Mouse (Mus musculus) neutrophil, adult 59 days (primary cell): ENCODE data around the gene Foxj2. TPM values are rescaled to one million over a fixed set of nuclear protein-coding genes. Genes with fewer than 3 reads are reported as not detected.

Experiments
- total RNA-seq, 2 experiments: library from RNA; stranded (reverse); gene quantifications; 1 replicate in 1 of 2; 2 replicates in 1 of 2; pipeline ENCODE4 v1.2.4; 2023

Gene Foxj2
- 10 to 100 TPM; 28.5 to 32.6 TPM for total RNA-seq

GRCm38 (mm10) chr6:122819306-122820070 lies at the start of gene Foxj2:
Gene Foxj2 (plus strand): TSS chr6:122819914.

GRCm38 (mm10) chr6:122801301-122801800 lies 18.4 kb upstream of the Foxj2 start, which contains the start of gene Slc2a3:
Gene Slc2a3 (minus strand): TSS chr6:122801640.

DNA sequence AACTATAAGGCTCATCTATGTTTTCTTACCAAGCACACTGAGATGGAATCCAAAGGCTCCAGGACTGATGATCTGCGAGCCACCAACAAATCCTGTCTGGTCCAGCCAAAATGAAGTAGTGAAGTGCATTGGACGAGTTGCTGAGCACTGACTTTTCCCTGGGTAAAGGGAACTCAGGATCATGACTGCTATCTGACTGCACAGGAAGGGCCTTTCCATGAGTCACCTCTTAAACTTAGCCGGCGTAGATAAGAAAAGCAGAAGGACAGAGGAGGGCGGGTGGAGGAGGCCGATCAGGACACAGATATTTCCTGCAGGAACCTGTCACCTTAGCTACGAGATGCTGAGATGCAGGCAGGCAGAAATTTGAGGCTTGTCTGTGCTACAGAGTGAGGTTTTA lies 36.2 kb downstream of the Foxj2 start, which contains the start of gene C3ar1:
TSS of gene C3ar1 (minus strand) at position 207 of the 400 bp plus-strand sequence.

DNA sequence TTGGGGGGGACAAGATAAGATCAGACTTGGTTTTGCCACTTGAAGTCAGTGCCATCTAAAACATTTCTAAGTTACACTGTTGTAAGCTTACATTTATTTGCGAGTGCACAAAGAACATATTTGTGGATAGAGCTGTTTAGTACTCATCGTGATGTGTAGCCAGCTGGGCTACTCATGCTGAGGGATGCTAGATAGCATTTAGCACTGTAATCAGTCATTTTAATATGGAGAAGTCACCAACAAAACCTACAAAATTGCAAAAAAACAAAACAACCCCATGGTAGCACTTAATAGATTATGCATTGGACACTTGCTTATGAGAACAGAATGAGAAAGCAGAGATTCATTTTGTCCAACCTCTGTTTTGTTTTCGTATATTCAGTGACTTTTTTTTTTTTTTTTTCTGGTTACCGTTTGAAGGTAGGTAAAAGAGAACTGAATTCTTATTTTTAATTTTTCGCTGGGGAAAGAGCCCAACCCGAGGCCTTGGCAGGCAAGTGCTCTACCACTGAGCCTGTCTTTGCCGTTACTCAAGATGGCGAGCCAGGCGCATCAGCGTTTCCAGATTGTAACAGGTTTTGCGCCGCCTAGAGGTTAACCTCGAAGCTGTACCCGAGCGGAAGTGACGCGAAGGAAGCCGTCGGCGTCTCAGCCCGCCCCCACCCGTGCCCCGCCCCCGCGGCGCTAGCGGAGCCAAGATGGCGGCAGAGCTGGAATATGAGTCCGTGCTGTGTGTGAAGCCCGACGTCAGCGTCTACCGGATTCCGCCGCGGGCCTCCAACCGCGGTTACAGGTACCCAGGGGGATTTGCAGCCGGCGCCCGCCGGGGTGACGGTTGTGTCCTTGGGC lies 54.4 kb downstream of the Foxj2 start, which contains the start of gene Necap1:
TSS of gene Necap1 (plus strand) at position 604 of the 849 bp plus-strand sequence.

Other genes starting within 250 kb of the Foxj2 start
- 10 to 100 TPM; 75.2 to 89.4 TPM for gene Apobec1, start 217.5 kb upstream of the Foxj2 start, total RNA-seq
- under 1 TPM; 0.18 to 0.53 TPM for gene Gdf3, start 209.8 kb upstream of the Foxj2 start, total RNA-seq
- gene Dppa3, start 193.5 kb upstream of the Foxj2 start, total RNA-seq, result not detected
- gene Nanog, start 112.4 kb upstream of the Foxj2 start, total RNA-seq, result not detected
- gene Slc2a3, start 18.3 kb upstream of the Foxj2 start, total RNA-seq, result 100 to 1,000 TPM; 488 to 517 TPM
- under 1 TPM; 0.64 to 0.67 TPM for gene C3ar1, start 36.2 kb downstream of the Foxj2 start, total RNA-seq
- gene Necap1, start 54.6 kb downstream of the Foxj2 start, total RNA-seq, result 10 to 100 TPM; 53.5 to 68.4 TPM
- gene Clec4a1, start 101.9 kb downstream of the Foxj2 start, total RNA-seq, result 10 to 100 TPM; 44.7 to 63.5 TPM
- 10 to 100 TPM; 48.5 to 75.5 TPM for gene Clec4a3, start 132.6 kb downstream of the Foxj2 start, total RNA-seq
- gene Clec4a4, start 170.5 kb downstream of the Foxj2 start, total RNA-seq, result 1 to 10 TPM; 1.1 to 1.3 TPM
- 1 to 10 TPM; 3.0 to 7.4 TPM for gene Clec4b1, start 230.0 kb downstream of the Foxj2 start, total RNA-seq